In genomic region chr7:107215723-107216122, GRCm38 (mm10) we compare ENCODE assay signal across 10 mouse cellular contexts. TPM values are rescaled to one million over a fixed set of nuclear protein-coding genes. Genes with fewer than 3 reads are reported as not detected.
DNase-seq lines count a peak whose midpoint lies in the region; ATAC-seq and TF ChIP-seq lines count a peak whose summit lies in the region.
"Had no signal": no experiment of that assay in that cellular context is flagged by ENCODE, and none has a peak within 500 bp of the region (broad histone marks: within the 10 kb centered on the region; RNA-seq: fewer than 3 reads in every experiment).

No protein-coding gene starts in this region.

- DNase-seq in liver, embryonic 14.5 days (ENCODE audit: low read depth in 3 of 3, low spot score in 3 of 3), result no peak
- peak; percentile 39 for DNase-seq in cerebellum, adult 9-11 months
- no peak for DNase-seq in intestine, embryonic 14.5 days (ENCODE audit: low spot score)
- peak; percentile 72 for DNase-seq in midbrain, postnatal 0 days (ENCODE audit: low spot score)
- DNase-seq in ovary, postnatal 10 days (ENCODE audit: low spot score), result no peak
- no peak for DNase-seq in thymus, postnatal 25 days

- H3K27me3 ChIP-seq in liver, embryonic 14.5 days (ENCODE audit: control insufficient read depth, insufficient read depth, low read length), result peaks cover 5% of the 10 kb centered on the region
- H3K27me3 ChIP-seq in liver, embryonic 12.5 days (replicated peaks), result peaks cover 10% of the 10 kb centered on the region
- H3K27me3 ChIP-seq in intestine, embryonic 14.5 days (replicated peaks; ENCODE audit: control insufficient read depth, insufficient read depth, low read length), result peaks cover 28% of the 10 kb centered on the region
- peaks cover 10% of the 10 kb centered on the region for H3K27me3 ChIP-seq in midbrain, postnatal 0 days (ENCODE audit: insufficient read depth, low read length)
- peaks cover 18% of the 10 kb centered on the region for H3K27me3 ChIP-seq in heart, embryonic 12.5 days (replicated peaks)

- no peak for ATAC-seq in liver, embryonic 14.5 days (ENCODE audit: insufficient read depth)
- ATAC-seq in liver, embryonic 12.5 days, result no peak
- ATAC-seq in intestine, embryonic 14.5 days (replicated peaks; ENCODE audit: low FRiP score, low TSS enrichment, low read depth), result peak; percentile 68
- peak; percentile 78; the same call in 1 of the 2 replicates for ATAC-seq in midbrain, postnatal 0 days (ENCODE audit: low FRiP score)
- ATAC-seq in heart, embryonic 12.5 days (ENCODE audit: insufficient number of reproducible peaks, low FRiP score), result no peak

- no peak overlapping the region for H3K4me3 ChIP-seq in liver, embryonic 14.5 days (ENCODE audit: insufficient read depth in 1 of 2, low read depth in 2 of 2, low read length in 2 of 2)
- no peak overlapping the region for H3K4me3 ChIP-seq in liver, embryonic 12.5 days
- H3K4me3 ChIP-seq in intestine, embryonic 14.5 days (ENCODE audit: low read depth, low read length), result no peak overlapping the region
- no peak overlapping the region for H3K4me3 ChIP-seq in midbrain, postnatal 0 days (ENCODE audit: low read depth, low read length)
- H3K4me3 ChIP-seq in heart, embryonic 12.5 days, result no peak overlapping the region

- H3K36me3 ChIP-seq in liver, embryonic 14.5 days (replicated peaks; ENCODE audit: control insufficient read depth, insufficient read depth, low read depth), result no peaks in the 10 kb centered on the region
- no peaks in the 10 kb centered on the region for H3K36me3 ChIP-seq in liver, embryonic 12.5 days
- H3K36me3 ChIP-seq in intestine, embryonic 14.5 days (ENCODE audit: control insufficient read depth, insufficient read depth, low read length), result no peaks in the 10 kb centered on the region
- H3K36me3 ChIP-seq in midbrain, postnatal 0 days (ENCODE audit: insufficient read depth, low read length), result no peaks in the 10 kb centered on the region
- H3K36me3 ChIP-seq in heart, embryonic 12.5 days, result no peaks in the 10 kb centered on the region

- H3K9me3 ChIP-seq in liver, embryonic 14.5 days (ENCODE audit: control insufficient read depth, low read length), result no peaks in the 10 kb centered on the region
- no peaks in the 10 kb centered on the region for H3K9me3 ChIP-seq in liver, embryonic 12.5 days (replicated peaks)
- H3K9me3 ChIP-seq in intestine, embryonic 14.5 days (ENCODE audit: control insufficient read depth, low read length), result no peaks in the 10 kb centered on the region
- H3K9me3 ChIP-seq in midbrain, postnatal 0 days (ENCODE audit: low read length), result no peaks in the 10 kb centered on the region
- no peaks in the 10 kb centered on the region for H3K9me3 ChIP-seq in heart, embryonic 12.5 days (replicated peaks)

- no peak overlapping the region for H3K27ac ChIP-seq in liver, embryonic 14.5 days
- no peak overlapping the region for H3K27ac ChIP-seq in liver, embryonic 12.5 days
- no peak overlapping the region for H3K27ac ChIP-seq in intestine, embryonic 14.5 days (ENCODE audit: low read depth)
- no peak overlapping the region for H3K27ac ChIP-seq in midbrain, postnatal 0 days (ENCODE audit: low read depth, low read length)
- H3K27ac ChIP-seq in heart, embryonic 12.5 days (ENCODE audit: poor library complexity, severe bottlenecking), result no peak overlapping the region

- no peak overlapping the region for H3K9ac ChIP-seq in liver, embryonic 14.5 days (replicated peaks)
- no peak overlapping the region for H3K9ac ChIP-seq in liver, embryonic 12.5 days
- no peak overlapping the region for H3K9ac ChIP-seq in intestine, embryonic 14.5 days (ENCODE audit: low read length)
- H3K9ac ChIP-seq in midbrain, postnatal 0 days (replicated peaks; ENCODE audit: low read length, poor library complexity, severe bottlenecking), result no peak overlapping the region
- H3K9ac ChIP-seq in heart, embryonic 12.5 days, result no peak overlapping the region

- TF ChIP-seq EP300 in liver, embryonic 14.5 days (IDR thresholded peaks at IDR 0.05; ENCODE audit: low read depth), result no peak

- H3K4me1 ChIP-seq in liver, embryonic 14.5 days (replicated peaks; ENCODE audit: control insufficient read depth in 2 of 2, insufficient read depth in 2 of 2, low read length in 1 of 2), result no peaks in the 10 kb centered on the region
- H3K4me1 ChIP-seq in liver, embryonic 12.5 days, result no peaks in the 10 kb centered on the region
- H3K4me1 ChIP-seq in intestine, embryonic 14.5 days (replicated peaks; ENCODE audit: control insufficient read depth, insufficient read depth, low read length), result no peaks in the 10 kb centered on the region
- H3K4me1 ChIP-seq in midbrain, postnatal 0 days (ENCODE audit: insufficient read depth, low read length), result no peaks in the 10 kb centered on the region
- H3K4me1 ChIP-seq in heart, embryonic 12.5 days (replicated peaks), result no peaks in the 10 kb centered on the region

- no peak overlapping the region for H3K4me2 ChIP-seq in liver, embryonic 14.5 days (ENCODE audit: low read depth)
- no peak overlapping the region for H3K4me2 ChIP-seq in liver, embryonic 12.5 days
- H3K4me2 ChIP-seq in intestine, embryonic 14.5 days (ENCODE audit: low read length), result no peak overlapping the region
- no peak overlapping the region for H3K4me2 ChIP-seq in midbrain, postnatal 0 days (ENCODE audit: low read depth, low read length, poor library complexity, severe bottlenecking)
- no peak overlapping the region for H3K4me2 ChIP-seq in heart, embryonic 12.5 days

- TF ChIP-seq CTCF in liver, embryonic 14.5 days (IDR thresholded peaks at IDR 0.05; ENCODE audit: low read depth), result peak; percentile 31; the same call in 1 of the 2 replicates
- peak; percentile 87 for TF ChIP-seq CTCF in midbrain, postnatal 0 days (IDR thresholded peaks at IDR 0.05)

RNA-seq across cellular contexts. Expression of gene Rbmxl2, which starts 6.5 kb away (rescaled TPM):
- polyA plus RNA-seq in liver, embryonic 14.5 days (2012; rRNA removed), result not detected in 2 replicates
- polyA plus RNA-seq in liver, embryonic 14.5 days (2014; fragmentation: Nextera tagmentation; extraction: Ambion mirVana), result not detected in 2 replicates
- polyA plus RNA-seq in liver, embryonic 12.5 days (2016; fragmentation: Nextera tagmentation; extraction: Ambion mirVana), result not detected in 2 replicates
- polyA plus RNA-seq in intestine, embryonic 14.5 days (2014; fragmentation: Nextera tagmentation; extraction: Ambion mirVana), result not detected in 2 replicates
- total RNA-seq in midbrain, postnatal 0 days (2014; rRNA removed), result not detected in 2 replicates
- polyA plus RNA-seq in midbrain, postnatal 0 days (2015; fragmentation: Nextera tagmentation; extraction: Ambion mirVana), result not detected in 2 replicates
- not detected in 2 replicates for polyA plus RNA-seq in heart, embryonic 12.5 days (2016; fragmentation: Nextera tagmentation; extraction: Ambion mirVana)
- total RNA-seq: adrenal gland, postnatal 36 days; neutrophil, adult 5-6 weeks had no signal

RNA-seq across cellular contexts. Expression of gene Nlrp14, which starts 48.9 kb away (rescaled TPM):
- polyA plus RNA-seq in liver, embryonic 14.5 days (2012; rRNA removed), result not detected in 2 replicates
- polyA plus RNA-seq in liver, embryonic 14.5 days (2014; fragmentation: Nextera tagmentation; extraction: Ambion mirVana), result not detected in 2 replicates
- not detected in 2 replicates for polyA plus RNA-seq in liver, embryonic 12.5 days (2016; fragmentation: Nextera tagmentation; extraction: Ambion mirVana)
- not detected in 2 replicates for polyA plus RNA-seq in intestine, embryonic 14.5 days (2014; fragmentation: Nextera tagmentation; extraction: Ambion mirVana)
- total RNA-seq in midbrain, postnatal 0 days (2014; rRNA removed), result not detected in 2 replicates
- polyA plus RNA-seq in midbrain, postnatal 0 days (2015; fragmentation: Nextera tagmentation; extraction: Ambion mirVana), result not detected in 2 replicates
- not detected in 2 replicates for polyA plus RNA-seq in heart, embryonic 12.5 days (2016; fragmentation: Nextera tagmentation; extraction: Ambion mirVana)
- total RNA-seq: adrenal gland, postnatal 36 days; neutrophil, adult 5-6 weeks had no signal

Comparison
In these comparisons a context has a peak if more than half of its experiments do, and no peak if none do; other contexts are left out.
1. ATAC-seq: peak in intestine, embryonic 14.5 days (single experiment) and midbrain, postnatal 0 days (single experiment); none in liver, embryonic 14.5 days (single experiment), liver, embryonic 12.5 days (single experiment) and heart, embryonic 12.5 days (single experiment).
2. DNase-seq: peak in cerebellum, adult 9-11 months (single experiment) and midbrain, postnatal 0 days (single experiment); none in liver, embryonic 14.5 days (0 of 3), intestine, embryonic 14.5 days (single experiment), ovary, postnatal 10 days (single experiment) and thymus, postnatal 25 days (single experiment).